Mouse (Mus musculus) retina, postnatal 1 day (tissue): ENCODE results near the gene Col4a2.

Source experiments
- DNase-seq: peaks from one replicate; pipeline ENCODE4 v3.0.0-alpha.2; 2012

The Col4a2 gene

DNA sequence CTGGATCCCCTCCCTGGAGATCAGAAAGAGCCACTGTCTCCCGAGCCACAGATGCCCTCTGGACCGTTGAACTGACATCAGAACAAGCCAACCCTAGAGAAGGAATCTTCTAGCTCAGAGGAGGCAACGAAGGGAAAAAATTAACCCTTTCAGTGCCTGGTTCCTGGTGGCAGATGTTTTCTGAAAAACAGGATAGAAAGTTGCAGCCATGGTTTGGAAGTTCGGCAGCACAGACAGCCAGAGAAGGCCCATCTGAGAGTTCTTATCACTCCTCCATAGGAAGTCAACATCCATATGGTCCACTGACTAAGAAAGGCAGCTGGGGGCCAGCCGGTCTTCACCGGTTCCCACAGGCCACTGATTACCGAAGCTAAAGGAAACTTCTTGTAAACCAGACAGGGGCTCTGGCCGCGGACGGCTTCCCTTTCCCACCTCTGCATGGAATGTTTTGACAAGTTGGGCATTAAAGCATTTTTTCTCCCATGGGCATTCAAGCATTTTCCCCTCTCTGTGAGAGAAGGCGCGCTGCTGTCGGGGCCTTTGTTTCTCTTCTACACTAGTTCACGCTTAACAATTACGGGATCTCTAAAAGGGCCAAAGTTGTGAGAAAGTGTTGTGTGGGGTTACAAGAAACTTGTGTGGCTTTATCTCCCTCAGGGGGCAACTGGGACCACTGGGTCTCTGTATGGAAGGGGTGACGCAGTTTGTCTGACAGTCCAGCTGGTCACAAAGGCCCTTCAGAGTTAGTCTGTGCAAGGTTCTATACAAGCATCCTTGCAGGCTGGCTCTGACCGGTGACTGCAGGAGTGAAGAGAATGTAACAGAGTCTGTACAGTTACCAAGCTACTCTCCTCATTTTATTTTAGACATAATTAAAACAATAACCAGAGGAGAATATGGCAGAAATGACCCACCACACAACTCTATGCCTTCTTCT is 49.9 kb downstream of the Col4a2 start:
- DNase-seq, result peak; percentile 82

GRCm38 (mm10) chr8:11363340-11364126 is 50.9 kb downstream of the Col4a2 start:
- peak; percentile 72 for DNase-seq

- DNase-seq, result no peak
Observed at GRCm38 (mm10) chr8:11366251-11366650, 53.6 kb downstream of the Col4a2 start.

GRCm38 (mm10) chr8:11366741-11367140 is 54.1 kb downstream of the Col4a2 start:
- DNase-seq, result no peak

- DNase-seq, result no peak
Observed at GRCm38 (mm10) chr8:11367670-11368069, 55.1 kb downstream of the Col4a2 start.

- no peak for DNase-seq
Observed at GRCm38 (mm10) chr8:11369526-11370203, 57.1 kb downstream of the Col4a2 start.

GRCm38 (mm10) chr8:11371347-11371746 is 58.7 kb downstream of the Col4a2 start:
- DNase-seq, result no peak

DNA sequence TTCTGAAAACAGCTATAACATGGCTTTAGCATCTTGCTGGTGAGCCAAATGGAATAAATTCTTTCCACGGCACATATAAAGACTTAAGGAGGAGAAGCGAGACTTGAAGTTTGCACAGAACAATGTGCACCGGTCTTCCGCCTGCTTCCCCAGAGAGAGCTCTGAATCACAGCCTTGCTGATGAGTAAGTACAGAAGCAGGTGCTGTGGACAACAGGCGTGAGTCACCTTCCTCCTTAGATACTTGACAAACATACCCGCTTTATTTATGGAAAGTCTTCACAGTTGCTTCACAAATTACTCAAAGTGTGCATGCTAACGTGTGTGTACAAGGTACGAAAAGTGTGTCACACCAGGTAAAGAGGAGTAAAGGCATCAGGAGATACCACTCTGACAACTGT is 59.5 kb downstream of the Col4a2 start:
- no peak for DNase-seq

- DNase-seq, result no peak
Observed at GRCm38 (mm10) chr8:11373643-11374325, 61.2 kb downstream of the Col4a2 start.

GRCm38 (mm10) chr8:11374326-11375076 is 61.9 kb downstream of the Col4a2 start:
- no peak for DNase-seq

DNA sequence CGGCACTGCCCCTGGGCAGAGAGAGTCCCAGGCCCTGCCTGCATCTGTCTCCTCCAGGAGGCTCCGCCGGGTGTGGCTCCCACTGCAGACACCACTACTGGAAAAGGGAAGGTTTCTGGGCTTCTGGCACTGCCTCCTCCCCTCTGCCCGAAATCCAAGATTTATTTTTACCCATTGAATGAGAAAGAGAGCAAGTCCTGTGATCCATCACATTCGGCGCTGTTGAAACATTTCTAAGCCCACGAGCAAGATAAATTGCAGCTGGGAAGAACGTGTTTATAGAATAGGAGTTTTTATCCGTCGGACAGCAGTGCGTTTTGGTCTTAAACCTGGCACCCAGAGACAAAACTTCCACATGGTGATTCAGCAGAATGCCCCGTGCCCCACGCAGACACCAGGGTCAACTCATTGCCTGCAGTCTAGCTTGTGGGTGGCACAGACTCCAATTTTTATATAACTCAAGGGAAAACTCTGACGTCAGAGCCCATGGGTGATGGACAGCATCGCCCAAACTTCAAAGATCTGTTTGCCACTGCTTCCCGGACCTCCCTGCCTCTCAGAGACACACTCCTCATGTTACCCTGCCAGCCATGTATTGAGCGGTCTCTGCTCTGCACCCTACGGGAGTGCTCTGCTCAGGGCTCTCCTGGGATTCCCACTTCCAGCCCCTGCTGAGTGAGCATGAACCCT is 63.3 kb downstream of the Col4a2 start:
- no peak for DNase-seq

DNA sequence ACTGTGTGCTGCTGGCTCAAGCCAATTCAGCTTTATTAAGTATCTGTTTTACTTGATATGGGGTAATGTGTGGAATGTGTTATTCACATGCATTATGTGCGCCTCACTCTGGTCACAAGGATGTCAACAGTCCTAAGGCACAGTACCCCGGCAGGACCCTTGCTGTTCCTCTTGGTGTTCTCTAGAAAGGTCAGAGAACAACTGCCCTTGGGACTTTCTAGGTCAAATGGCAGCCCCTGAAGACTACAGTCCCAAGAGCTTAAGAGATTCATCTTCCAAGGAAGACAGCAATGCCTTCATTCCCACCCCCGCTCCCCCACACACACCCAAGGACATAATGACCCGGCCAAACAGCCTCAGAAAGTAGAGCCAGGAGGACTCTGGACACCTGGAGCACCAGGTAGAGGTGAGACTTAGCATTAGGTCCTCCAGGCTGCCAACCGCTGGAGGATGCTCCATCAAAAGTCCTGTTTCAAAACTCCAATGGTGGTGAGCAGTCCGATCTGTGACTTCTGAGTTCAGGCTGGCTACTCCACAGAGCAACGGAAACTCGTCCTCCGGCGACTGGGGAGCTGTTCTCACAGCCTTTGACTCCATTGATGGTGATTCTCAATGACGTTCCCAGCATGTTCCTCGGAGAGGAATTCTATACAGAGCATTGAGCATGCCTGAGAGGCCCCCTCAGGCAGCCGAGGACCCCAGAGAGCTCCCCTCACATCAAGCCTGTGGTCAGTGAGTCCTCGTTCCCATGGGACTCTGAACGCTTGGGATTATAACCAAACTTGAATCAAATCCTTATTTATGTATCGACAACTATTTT is 65.0 kb downstream of the Col4a2 start:
- peak; percentile 90 for DNase-seq

GRCm38 (mm10) chr8:11379590-11379989 is 67.0 kb downstream of the Col4a2 start:
- no peak for DNase-seq

DNA sequence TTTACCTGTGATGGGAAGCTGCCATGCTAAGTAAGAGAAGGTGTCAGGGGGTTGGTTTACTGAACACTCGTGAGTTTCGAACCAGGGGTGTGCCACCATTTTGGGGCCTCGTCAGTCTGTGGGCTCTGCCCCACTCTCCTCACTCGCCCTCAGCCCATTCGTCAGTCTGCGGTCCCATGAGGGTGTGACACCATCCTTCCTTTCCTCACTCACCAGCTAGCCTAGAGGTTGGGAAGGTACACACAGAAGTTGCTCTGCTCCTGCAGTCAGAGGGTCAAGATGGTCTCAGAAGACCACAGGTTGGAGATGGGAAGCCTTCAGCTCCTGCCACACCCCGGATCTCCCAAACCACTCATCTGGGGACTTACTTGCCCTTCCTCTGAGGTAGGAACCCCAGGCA is 68.9 kb downstream of the Col4a2 start:
- no peak for DNase-seq

DNA sequence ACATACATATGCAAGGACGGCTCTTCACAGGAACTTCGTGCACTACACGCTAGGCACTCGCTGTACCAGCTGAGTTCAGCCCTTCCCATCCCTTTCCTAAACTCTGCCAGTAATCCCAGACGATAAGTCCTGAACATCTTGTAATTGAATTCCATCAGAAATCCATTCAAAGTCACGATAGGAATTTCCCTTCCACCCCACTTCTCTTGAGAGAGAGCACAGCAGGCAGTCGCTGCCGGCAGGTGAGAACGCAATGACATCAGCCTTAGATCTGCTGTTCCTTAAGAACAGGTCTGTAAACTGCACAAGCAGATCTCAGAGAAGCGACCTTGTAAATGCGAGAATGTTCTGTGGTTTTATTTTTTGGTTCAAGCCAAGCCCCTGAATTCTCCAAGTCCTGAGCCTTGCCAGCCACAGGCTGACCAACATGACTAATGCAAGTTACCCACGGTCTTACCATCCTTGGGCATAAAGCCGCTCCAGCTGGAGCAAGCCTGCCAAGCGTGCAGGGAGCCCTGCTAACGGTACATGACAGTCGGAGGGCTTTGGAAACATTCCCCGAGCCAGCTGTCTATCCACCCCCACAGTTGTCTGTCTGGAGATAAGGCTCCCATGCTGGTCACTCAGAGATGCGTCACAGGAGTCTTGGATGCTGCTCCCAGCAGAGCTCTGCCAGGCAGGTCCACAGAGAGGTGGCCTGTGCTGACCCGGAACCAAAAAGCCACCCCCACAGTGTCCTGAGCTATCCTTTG is 69.6 kb downstream of the Col4a2 start:
- DNase-seq, result peak; percentile 90

- no peak for DNase-seq
Observed at GRCm38 (mm10) chr8:11382933-11383332, 70.3 kb downstream of the Col4a2 start.

- no peak for DNase-seq
Observed at GRCm38 (mm10) chr8:11383379-11383778, 70.8 kb downstream of the Col4a2 start.

DNA sequence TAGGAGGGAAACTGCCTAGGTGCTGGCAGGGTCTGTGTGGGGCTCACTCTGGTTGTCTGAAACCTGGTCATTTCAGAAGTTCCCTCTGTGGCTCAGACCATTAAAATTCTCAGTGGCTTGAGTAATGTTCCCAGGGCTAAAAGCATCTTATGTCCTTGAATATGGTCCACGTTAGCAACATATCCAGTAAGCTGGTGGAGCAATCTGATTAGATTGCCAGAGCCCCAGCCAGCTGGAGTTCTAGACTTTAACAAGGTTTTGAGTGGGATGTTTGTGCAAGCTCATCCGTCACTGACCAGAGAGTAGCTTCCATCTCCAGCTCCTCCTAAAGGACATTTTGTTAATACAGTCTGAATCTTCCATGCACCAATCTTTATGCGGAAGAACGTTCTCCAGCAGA is 72.2 kb downstream of the Col4a2 start:
- no peak for DNase-seq

DNA sequence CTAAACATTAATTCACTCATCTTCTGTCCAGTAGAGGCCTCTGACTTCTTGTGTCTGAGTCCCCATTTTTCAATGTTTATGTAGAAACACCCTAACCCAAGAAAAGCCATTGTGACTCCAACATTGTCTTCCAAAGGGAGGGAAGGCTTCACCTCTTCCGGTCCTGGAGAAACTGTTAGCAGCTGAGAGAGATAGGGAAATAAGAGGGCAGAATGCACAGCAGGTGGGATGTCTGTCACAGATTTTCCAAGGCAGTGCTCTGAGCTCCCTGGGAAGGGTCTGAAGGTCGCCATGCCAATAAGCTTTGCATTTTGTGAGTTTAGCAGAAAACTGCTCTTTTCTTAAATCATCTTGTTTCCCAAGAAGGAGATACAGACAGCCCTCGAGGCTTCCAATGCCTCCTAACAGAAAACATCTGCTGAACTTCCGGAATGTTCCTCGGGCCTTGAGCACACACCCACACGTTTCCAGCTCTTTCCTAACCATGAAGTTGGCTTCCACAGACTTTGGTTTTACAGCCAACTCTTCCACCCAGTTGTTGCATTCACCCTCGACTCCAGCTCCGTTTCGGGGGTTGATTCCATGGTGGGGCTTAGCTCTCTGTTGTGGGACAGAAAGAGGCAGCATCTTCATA is 72.8 kb downstream of the Col4a2 start:
- no peak for DNase-seq
